Mouse (Mus musculus): ENCODE data around the gene Fgfr2. TPM values are rescaled to one million over a fixed set of nuclear protein-coding genes. Genes with fewer than 3 reads are reported as not detected.
A peak's percentile ranks its signal among the peaks of the same experiment; 100 is the strongest.

The Fgfr2 gene
- total RNA-seq, 2 experiments from 2014 or later: 2.1 to 3.9 TPM

DNA sequence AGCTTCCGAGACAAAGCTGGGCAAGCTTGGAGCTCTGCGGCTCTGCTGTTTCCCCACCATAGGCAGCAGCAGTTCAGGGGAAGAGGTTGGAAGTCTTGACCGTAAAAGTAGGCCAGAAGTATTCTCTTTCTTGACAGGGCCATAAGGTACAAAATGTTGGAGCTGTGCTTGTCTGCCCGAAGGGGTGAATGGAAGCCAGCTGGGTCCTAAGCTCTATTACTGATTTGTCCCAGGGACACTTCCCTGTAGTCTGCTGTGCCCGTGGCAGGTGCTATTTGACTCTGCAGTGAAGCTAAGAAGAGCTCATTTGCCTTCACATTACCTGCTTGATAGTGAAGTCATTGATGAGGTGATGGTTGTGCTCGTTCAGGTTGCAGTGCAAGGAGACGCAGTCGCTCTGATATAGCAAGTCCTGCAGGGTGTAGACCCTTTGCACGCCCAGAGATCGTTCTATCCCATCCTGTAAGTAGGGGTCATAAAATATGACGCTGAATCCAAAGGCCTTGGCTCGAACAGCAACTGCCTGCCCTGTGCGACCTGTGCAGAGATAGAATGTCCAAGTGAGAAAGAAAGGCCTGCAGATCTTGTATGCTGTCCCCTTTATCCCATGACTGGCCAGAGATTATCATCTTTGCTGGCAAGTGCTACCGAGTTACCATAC, 131.8 kb downstream of the Fgfr2 start:
- DNase-seq: no peak
- intact Hi-C loops (cut with DNase I): no loop called here

DNA sequence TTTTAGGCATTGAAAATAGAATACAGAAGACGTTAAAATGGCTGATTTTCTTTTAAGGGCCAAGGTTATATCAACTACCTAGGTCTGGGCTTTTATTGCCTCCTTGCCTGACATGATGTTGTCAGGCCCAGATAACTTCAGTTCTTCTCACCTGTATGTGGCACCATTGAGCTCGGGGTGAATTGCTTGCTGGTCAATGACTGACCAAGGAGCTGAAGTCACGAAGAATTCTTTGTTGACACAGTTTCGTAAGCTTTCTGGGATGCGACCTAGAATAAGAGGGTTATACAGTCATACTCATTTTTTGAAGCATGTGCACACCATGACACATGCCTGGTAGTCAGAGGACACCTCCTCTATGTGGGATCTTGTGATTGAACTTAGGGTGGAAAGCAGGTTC, 133.3 kb downstream of the Fgfr2 start:
- DNase-seq: no peak
- intact Hi-C loops (cut with DNase I): no loop called here

DNA sequence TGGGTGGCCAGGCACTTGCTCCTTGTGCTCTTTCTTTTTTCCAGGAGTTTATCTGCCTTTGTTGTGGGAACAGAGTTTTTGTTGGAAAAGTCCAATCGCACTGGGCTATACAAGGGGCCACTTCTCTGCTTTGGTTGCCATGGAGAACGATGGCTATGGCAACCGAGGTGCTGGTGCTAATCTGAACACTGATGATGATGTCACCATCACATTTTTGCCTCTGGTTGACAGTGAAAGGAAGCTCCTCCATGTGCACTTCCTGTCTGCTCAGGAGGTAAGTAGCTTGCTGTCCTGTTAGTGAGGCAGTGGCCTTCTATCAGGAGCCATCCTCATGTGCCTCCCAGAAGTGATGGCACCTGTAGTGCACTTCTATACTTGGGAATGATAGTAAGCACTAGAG, 140.5 kb downstream of the Fgfr2 start:
- intact Hi-C loops (cut with DNase I): no loop called here
- no peak for DNase-seq

DNA sequence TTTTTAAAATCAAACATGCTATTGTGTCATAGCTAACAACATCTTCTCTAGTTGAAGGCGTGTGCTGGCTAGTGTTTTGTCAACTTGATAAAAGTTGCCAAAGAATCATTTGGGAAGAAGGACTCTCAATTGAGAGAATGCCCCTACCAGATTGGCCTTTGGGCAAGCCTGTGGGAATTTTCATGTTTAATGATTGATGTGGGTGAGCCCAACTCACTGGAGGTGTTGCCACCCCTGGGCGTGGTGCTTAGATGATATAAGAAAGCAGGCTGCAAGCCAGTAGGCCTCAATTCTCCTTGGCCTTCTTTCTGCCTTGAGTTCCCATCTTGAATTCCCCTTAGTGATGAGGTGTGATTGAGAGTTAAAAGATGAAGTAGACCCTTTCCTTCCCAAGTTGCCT, 145.2 kb downstream of the Fgfr2 start:
- DNase-seq: no peak
- intact Hi-C loops (cut with DNase I): no loop called here

DNA sequence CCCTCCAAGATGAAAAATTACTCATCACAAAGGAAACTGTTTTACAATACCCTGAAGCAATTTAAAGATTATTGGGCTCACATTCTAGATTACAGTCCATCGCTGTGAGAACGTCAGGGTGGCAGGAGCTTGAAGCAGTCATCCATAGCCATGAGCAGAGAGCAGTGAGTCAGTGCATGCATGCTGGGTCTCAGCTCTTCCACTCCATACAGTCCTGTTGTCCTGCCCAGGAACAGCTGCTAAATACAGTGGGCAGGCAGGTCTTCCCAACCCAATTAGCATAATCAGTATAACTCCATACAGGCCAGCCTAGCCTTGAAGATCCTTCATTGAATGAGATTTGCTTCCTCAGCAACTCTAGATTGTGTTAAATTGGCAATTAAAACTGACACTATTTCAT, 147.1 kb downstream of the Fgfr2 start:
- intact Hi-C loops (cut with DNase I): no loop called here
- DNase-seq: no peak

DNA sequence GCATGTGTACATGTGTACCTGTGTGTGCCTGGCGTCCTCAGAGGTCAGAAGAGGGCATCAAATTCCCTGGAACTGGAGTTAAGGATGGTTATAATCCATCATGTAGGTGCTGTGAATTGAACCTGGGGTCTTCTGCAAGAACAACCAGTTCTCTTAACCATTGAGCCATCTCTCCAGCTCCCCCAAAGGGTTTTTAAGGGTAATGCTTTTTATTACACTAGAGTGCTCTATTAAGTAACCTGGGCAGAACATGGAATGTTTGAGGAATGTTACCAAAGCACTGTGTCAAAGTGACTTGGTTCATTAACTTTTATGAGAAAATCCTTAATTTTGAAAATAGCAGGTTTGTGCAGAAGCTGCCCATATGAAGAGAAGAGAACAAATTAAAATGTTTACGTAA, 151.1 kb downstream of the Fgfr2 start:
- no peak for DNase-seq
- intact Hi-C loops (cut with DNase I): no loop called here

DNA sequence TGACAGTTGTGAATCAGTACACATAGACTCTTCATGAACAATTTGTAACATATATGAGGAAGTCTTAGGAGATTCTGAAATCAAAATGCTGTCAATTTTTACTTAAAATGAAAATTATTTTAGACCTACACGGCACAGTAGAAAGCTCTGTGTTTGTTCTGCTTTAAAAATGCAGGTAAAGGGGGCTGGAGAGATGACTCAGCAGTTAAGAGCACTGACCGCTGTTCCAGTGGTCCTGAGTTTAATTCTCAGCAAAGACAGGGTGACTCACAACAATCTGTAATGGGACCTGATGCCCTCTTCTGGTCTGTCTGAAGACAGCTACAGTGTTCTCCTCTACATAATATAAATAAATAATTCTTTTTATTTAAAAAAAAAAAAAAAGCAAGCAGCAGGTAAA, 157.4 kb downstream of the Fgfr2 start:
- DNase-seq: no peak
- intact Hi-C loops (cut with DNase I): no loop called here

DNA sequence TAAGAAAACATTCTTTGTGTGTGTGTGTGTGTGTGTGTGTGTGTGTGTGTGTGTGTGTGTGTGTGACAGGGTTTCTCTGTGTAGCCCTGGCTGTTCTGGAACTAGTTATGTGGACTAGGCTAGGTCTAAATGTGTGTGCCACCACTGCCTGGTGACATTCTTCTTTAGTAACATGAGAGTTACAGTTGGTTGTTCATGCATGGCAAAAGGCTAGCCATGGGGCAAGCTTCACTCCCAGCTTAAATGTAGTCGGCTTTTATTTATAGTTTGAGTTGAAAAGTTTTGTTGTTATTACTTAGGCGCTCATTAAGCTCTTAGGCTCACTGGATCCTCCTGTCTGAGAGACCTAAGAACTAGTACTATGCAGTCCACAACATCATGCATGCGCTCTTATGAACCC, 158.8 kb downstream of the Fgfr2 start:
- intact Hi-C loops (cut with DNase I): no loop called here

DNA sequence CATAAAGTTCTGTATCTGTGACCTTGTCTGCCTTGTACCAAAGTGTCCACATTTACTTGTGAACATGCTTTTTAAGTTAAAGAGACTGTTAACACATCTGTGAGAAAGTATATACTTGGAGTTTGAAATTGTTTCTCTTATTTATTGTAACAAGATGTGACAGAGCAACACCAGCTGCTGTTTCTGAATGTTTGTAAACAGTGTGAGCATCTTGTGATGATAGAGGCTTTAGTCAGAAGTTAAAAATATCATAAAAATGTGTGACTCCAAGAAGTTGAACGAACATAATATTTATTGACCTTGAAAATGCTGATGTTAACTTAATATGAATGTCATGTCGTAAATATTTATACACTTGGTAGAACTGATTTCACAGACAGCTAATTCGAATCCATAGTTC, 172.5 kb downstream of the Fgfr2 start:
- intact Hi-C loops (cut with DNase I): no loop called here

More for the DNA sequence above, 158.8 kb downstream of the Fgfr2 start:
- DNase-seq: no peak

DNA sequence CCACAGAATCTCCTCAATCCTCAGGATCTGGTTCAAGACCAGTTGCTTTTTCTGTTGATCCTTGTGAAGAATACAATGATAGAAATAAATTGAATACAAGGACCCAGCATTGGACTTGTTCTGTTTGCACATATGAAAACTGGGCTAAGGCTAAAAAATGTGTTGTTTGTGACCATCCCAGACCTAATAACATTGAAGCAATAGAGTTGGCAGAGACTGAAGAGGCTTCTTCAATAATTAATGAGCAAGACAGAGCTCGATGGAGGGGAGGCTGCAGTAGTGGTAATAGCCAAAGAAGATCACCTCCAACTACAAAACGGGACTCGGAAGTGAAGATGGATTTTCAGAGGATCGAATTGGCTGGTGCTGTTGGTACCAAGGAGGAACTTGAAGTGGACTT, 173.2 kb downstream of the Fgfr2 start:
- intact Hi-C loops (cut with DNase I): no loop called here
- DNase-seq: no peak

More for the DNA sequence above, 172.5 kb downstream of the Fgfr2 start:
- DNase-seq: no peak

DNA sequence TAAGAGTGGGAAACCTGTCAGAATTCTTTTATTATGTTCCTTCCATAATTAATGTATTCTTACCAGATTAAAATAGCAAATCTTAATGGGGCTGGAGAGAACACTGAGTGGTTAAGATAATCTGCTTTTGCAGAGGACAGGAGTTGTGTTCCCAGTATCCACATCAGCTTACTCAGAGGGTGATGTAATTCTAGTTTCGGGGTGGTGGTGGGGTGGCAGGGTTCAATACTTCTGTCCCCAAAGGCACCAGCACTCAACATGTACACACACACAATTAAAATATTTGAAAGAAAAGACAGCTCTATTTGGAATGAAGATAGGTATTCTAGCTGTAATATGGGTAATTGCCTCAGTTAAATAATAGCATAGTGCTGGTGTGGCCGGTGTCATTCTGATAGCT, 182.6 kb downstream of the Fgfr2 start:
- intact Hi-C loops (cut with DNase I): no loop called here

DNA sequence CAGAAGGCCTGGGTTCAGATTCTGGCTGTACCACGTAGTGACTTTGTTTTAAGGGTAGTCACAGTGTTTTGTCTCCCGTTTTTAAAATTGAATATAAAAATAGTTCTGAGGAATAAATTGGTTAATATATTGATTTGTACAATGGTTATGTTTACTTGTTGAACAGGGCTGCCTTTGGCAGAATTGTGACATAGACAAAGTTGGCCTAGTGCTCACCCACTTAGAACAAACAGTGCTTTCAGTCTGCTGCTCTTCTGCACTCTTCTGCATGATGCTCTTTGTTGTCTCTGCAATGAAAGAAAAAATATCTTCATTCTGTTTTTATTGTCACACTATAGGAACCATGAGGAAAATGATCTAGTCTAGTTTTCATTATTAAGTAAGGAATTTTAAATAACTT, 184.0 kb downstream of the Fgfr2 start:
- intact Hi-C loops (cut with DNase I): no loop called here
- DNase-seq: no peak

More for the DNA sequence above, 182.6 kb downstream of the Fgfr2 start:
- no peak for DNase-seq

DNA sequence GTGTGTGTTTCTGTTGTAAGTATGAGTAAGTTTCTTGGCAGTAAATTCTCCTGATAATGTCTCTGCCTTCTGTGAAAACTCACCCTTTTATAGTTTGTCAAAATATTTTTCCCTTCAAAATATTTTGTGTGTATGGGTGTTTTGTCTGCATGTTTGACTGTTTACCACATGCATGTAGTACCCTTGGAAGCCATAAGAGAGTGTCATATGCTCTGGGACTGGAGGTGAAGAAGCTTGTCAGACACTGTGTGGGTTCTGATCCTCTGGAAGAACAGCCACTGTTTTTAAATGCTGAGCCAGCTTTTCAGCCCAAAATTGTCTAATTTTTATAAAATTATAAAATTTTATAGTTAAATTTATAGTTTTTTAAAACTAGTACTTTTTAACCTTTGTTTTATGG, 188.4 kb downstream of the Fgfr2 start:
- DNase-seq: no peak

DNA sequence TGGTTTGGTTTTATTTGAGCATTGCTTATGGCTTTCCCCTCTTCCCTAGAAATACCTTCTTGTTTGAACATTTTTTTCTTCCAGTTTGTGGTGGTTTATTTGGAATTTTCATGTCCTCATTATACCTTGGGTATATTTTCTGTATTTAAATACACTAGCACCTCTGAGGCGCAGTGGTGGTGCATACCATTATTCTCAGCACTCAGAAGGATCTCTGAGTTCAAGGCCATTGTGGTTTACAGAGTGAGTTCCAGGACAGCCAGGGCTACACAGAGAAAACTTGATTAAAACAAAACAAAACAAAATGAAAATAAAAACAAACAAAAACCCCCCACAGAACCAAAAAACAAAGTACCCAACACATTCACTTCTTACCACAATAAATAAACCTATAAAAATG, 189.8 kb downstream of the Fgfr2 start:
- DNase-seq: no peak
- intact Hi-C loops (cut with DNase I): loop anchor here (5.0 kb wide), 1 partner anchor 69 kb away; no protein-coding TSS in a partner anchor

More for the DNA sequence above, 188.4 kb downstream of the Fgfr2 start:
- intact Hi-C loops (cut with DNase I): loop anchor here (5.0 kb wide), 1 partner anchor 68 kb away; no protein-coding TSS in a partner anchor

DNA sequence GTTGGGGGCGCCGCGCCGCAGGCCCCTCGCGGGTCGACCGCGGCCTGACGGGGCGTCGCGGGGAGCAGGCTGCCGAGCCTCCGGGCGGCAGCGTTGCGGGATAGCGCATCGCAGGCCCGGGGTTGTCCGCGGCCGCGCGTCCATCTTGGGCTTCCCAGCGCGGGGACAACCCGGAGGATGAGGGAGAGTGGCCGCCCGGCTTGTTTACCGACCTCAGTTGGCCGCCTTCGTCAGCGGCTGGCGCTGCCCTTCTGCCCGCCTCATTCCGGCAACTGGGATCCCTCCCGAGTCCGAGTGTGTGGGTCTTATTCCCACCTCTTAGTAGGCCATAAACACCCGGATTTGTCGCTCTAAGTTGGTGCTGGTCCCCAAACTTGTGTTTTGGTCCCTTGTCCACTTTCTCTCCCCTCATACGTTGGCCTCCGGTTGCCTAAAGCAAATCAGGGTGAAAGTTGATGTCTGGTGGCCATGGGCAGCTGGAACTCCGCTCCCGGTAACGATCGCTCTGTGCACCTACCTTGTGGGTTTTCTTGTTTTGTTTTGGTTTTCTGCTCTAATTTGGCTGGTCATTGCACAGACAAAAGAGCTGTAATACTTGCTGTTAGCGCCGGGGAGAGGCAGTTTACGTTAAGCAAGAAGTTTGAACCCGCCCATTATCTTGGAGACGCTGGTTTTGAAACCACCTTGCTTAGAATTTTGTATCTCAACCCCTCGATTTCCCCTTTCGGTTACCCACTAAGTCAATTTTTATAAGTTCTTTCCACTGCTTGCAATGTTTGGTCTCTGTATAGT, 191.4 kb downstream of the Fgfr2 start:
- DNase-seq: peak; percentile 61 to 63
- intact Hi-C loops (cut with DNase I): loop anchor here (5.0 kb wide), 1 partner anchor 71 kb away; no protein-coding TSS in a partner anchor

DNA sequence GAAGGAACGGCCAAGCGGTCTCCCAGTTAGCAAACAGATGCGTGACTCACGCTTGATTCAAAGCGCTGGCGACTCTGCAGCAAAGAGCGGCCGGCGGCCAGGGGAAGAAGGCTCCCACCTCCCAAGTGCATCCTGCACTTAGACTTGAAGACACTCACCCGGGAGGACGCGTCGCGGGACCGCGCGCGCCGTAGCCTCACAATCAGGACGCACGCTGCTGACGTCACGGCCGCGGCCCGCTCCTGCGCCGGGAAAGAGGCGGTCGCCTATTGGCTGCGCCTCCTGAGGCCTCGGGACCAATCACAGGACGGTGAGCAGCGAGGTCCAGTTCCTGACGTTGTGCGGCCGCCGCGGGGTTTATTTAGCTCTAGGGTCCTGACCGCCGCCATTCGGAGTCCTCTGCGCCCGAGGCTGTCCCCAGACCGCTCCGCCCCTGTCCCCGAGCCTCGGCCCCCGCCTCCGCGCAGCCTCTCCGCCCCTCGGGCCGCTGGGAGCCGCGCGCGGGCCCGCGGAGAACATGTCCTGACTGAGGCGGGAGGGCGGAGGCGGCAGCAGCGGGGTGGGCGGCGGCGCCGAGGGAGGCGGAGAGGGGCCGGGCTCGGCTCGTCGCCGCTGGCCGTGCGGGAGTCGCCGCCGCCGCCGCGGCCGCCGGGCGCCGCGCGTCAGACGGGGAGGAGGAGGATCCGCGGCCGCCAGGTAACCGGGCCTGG, 192.1 kb downstream of the Fgfr2 start, which contains the start of gene Zranb1:
Gene Zranb1, plus strand, starts transcription at position 293 of the 710 bp plus-strand sequence.
- intact Hi-C loops (cut with DNase I): loop anchor here (5.0 kb wide), 1 partner anchor 71 kb away; no protein-coding TSS in a partner anchor
- peak; percentile 99 for DNase-seq

DNA sequence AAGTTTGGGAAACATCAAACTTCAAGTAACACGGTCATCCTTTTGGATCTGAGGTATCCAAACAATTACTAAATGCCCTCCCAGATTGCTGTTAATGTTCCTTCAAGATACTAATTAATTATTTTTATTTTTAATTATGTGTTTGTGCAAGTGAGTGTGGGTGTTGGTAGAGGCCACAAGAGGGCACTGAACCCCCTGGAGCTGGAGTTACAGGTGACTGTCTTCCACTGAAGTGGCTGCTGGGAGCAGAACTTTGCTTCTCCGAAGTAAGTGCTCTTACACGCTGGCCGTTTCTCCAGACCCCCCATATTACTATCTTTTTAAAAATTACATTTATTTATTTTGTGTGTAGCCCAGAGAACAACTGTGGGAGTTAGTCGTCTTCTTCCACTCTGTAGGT, 193.1 kb downstream of the Fgfr2 start:
- no peak for DNase-seq

DNA sequence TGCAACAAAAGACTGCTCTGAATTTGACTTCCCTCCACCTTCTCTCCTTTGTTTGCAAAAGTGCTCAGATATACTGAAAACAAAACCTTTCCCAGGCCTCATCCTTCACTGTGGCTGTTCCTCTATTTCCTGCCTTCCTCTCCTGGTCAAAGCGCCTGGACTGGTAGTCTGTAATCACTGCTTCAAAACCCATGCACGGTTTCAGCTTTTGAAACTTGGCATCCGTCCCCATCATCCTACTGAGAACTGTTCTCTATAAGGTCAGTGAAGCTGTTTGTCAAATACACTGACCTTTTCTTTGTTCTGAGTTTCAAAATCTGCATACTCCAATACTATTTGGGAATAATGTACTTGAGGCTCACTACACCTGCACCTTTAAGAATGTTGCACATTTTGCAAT, 195.9 kb downstream of the Fgfr2 start:
- intact Hi-C loops (cut with DNase I): no loop called here

More for the DNA sequence above, 193.1 kb downstream of the Fgfr2 start:
- intact Hi-C loops (cut with DNase I): loop anchor here (5.0 kb wide), 1 partner anchor 72 kb away; no protein-coding TSS in a partner anchor

DNA sequence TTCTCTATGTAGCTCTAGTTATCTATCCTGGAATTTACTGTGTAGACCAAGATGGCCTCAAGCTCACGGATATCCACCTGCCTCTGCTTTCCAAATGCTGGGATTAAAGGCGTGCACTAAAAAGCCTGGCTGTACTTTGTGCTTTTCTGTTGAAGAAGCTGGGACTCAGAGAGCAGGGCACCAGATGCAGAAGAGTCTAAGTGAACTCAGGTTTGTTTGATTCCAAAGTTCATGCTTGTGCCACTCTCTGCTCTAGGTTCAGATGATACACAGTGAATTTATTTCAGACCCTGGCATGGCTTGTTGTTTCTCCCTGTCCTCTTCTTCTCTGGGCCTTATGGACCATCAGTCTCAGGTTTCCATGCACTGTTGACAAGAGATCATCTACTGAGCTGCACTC, 197.9 kb downstream of the Fgfr2 start:
- no peak for DNase-seq
- intact Hi-C loops (cut with DNase I): no loop called here

More for the DNA sequence above, 195.9 kb downstream of the Fgfr2 start:
- no peak for DNase-seq

DNA sequence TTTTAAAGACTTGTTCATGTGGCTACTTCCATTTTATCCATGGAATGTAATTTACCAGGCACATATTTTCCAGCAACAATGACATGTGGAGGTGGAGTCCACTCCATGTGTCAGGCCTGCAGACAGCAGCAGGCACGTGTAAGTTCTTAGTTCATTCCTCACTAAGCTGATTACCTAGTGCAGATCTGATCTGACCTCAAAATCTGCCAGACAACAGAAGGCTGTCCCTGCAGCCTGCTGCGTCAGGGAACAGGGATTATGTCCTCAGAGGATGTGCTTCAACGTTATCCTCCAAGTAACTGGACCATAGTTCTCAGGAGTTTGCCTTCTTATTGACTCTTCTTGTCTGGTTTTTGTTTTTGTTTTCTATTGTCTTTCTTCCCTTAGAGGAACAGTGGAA, 201.2 kb downstream of the Fgfr2 start:
- no peak for DNase-seq
- intact Hi-C loops (cut with DNase I): no loop called here

DNA sequence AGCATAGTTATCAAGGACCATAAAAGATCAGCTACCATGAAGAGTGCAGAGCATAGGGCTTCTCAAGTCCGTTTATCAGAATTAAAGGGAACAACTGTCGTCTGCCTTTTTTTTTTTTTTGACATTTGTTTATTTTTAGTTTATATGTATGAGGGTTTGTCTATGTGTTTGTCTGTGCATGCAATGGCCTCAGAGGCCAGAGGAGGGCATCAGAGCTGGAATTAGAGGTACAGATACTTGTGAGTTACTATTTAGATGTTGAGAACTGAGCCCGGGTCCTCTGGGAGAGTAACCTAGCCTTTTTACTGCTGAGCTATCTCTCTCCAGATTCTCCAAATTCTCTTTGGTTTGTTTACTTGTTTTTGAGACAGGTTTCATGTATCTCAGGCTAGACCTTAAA, 219.4 kb downstream of the Fgfr2 start:
- intact Hi-C loops (cut with DNase I): no loop called here
- DNase-seq: no peak

All from heart, postnatal 14 days (tissue).